Mouse (Mus musculus) left cerebral cortex, adult 11 months (tissue): Measurements from ENCODE around the gene Abcg1.

ENCODE experiments used
- DNase-seq: peaks from one replicate; pipeline ENCODE4 v3.0.0; 2022; ENCODE audit warnings: low spot score

The Abcg1 gene

GRCm38 (mm10) chr17:31079078-31079840 is 21.8 kb downstream of the Abcg1 start:
- DNase-seq: no peak

GRCm38 (mm10) chr17:31082296-31083078 is 25.0 kb downstream of the Abcg1 start:
- no peak for DNase-seq

GRCm38 (mm10) chr17:31085519-31085918 is 28.0 kb downstream of the Abcg1 start:
- no peak for DNase-seq

DNA sequence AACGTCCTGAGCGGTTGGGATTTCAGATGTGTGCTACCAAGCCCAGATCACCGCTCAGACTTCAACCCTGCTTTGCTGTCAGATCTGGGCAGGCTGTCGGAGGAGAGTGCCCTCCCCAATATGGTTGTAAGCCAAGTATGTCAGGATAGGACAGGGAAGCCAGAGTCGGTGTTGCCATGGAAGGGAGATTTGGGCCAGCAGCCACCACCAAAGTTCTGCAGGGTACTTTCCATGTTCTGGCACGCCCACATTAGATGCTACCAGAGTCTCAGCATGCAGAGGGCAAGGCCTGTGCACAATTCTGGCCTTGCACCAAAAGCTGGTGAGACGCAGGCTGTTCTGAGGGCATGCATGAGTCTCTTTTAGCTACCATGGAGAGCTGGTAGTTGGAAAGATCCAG is 28.7 kb downstream of the Abcg1 start:
- no peak for DNase-seq

- DNase-seq: no peak
These were observed 31.2 kb downstream of the Abcg1 start for GRCm38 (mm10) chr17:31088711-31089110.

DNA sequence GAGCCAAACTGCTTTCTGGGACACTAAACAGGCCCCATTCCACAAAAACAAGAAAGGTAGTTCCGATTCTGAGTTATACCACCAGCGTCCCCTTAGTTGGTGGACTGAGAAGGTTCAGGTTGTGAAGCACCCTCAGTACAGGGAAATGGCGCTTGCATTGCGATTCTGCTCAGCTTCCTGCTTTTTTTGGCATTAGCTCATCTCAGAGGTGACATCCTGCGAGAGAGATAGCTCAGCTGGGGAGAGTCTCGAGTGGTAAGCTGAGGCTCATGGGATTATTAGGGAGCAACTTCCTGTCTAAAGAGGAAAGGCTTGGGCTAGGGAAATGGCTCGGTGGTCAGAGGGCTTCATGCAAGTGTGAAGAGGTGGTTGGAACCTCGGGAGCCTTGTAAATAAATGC is 32.4 kb downstream of the Abcg1 start:
- no peak for DNase-seq

- DNase-seq: no peak
These were observed 33.7 kb downstream of the Abcg1 start for GRCm38 (mm10) chr17:31091023-31091735.

- no peak for DNase-seq
These were observed 37.3 kb downstream of the Abcg1 start for GRCm38 (mm10) chr17:31094781-31095180.

GRCm38 (mm10) chr17:31095570-31095969 is 38.1 kb downstream of the Abcg1 start:
- DNase-seq: no peak

GRCm38 (mm10) chr17:31096893-31097292 is 39.4 kb downstream of the Abcg1 start:
- no peak for DNase-seq

DNA sequence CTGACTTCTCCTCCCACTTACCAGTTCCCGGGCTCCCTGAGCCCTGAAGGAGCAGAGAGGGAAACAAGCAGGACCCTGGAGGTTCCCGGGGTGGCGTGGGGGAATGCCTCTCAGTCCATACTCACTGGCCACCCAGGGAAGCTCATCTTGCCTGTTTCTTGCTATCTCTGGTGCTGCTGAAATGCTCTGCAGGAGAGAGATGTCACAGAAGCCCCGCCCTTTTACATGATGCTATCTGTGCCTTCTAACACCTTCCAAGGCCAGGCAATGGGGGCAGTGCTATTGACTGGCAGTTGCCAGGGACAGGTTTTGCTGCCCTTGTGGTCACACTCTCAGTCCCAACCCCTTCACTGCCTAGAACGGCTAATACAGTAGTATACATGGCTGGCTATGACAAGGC is 41.3 kb downstream of the Abcg1 start:
- no peak for DNase-seq

DNA sequence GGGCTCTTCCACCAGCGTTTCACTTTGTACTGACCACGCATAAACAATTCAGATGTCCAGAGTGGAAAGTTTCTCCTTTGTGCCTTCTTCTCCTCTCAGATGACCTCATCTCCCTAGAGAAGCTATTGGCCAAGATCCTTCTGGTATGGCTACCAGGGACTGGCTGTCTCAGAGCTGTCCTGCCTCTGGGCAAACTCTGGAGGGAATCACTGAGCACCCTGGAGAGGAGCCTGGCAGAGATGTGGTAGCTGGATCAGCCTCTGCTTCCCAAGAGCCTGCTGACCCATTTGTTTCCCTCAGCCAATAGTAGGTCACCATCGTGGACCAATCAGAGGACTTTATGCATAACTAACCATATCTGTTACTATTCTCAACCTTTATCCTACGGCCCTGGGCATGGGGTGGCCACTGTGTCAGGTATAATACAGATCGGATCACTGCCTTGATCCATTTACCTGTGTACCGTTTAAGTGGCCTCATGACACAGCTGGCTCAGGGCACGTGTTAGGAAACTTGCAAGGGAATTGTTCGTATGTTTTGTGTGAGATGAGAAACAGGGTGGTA is 45.6 kb downstream of the Abcg1 start:
- DNase-seq: no peak

DNA sequence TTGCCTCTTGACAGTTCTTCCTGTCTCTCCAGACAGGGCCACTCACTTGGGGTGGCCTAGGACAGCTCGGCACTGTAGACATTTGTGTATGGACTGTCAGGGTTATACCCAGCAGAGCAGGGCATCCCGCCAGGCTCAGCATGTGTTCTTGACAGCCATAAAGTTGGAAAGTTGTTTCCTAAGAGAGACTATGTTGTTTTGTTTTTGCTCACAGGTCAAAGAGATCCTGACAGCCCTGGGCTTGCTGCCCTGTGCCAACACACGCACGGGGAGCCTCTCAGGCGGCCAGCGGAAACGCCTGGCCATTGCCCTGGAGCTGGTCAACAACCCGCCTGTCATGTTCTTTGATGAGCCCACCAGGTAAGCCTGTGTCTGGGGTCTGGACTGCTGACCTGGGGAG is 46.3 kb downstream of the Abcg1 start:
- no peak for DNase-seq

- no peak for DNase-seq
These were observed 50.9 kb downstream of the Abcg1 start for GRCm38 (mm10) chr17:31108388-31108787.

DNA sequence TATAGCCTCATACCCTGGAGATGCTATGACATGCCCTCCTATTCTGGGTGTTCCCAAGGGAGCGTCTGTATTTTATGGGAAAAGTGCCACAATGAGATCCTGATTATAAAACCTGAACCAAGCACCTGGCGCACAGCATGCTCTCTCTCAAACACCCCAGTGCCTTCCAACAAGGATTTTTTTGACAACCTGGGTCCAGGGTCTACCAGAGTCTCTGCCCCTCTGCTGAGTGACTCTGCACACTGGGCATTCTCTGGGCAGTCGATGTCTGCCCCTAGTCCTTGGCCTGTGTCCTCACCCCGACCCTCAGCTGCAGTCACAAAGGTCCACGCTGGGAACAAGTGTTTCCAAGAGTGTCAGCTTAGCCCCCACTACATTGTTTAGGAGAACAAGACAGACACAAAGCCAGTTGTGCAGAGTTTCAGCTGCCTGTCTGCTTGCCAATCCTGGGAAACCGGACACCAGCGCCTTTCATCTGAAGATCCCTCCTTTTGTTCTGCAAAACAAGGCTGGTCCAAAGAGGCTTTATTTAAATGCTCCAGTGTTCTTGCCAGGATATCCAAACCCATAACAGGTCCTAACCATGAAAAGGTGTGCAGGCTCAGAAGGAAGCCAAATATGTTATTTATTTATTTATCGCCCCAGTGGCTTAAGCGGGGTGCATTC is 55.8 kb downstream of the Abcg1 start:
- no peak for DNase-seq

DNA sequence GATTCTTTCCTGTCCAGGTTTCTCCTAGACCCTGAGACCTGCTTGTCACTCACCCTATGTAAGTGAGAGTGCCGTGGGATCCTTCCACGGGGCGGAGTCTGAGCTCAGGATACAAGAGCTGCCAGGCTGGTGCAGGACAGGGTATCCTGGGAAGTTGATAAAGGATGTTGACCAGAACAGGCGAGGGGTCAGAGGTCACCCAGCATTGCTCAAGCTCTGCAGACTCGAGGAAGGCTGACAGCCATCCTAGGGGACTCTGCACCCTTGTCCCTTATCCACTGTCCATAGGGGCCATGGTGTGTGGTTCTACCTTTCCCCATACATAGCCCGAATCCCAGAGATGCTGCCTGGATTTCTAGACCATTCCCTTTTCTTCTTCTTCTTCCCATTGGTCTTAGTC is 58.6 kb downstream of the Abcg1 start:
- no peak for DNase-seq

- no peak for DNase-seq
These were observed 60.5 kb downstream of the Abcg1 start for GRCm38 (mm10) chr17:31117946-31118345.

DNA sequence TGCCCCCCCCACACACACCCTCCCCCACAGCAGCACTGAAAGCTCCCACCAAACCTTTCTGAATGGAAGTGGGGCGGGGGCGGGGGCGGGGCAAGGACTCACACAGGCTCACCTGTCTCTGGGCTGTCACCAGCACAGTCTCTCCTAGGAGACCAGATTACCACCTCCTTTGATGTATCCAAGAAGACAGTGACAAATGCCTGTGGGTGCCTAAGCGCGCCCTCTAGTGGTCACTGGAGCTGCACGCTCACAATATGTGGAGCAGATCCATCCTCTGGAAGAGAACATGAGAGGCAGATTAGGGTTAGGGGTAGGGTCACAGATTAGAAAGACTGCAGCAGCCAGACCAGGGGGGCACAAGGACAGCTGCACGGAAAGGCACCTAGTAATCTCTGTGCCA is 62.0 kb downstream of the Abcg1 start:
- peak; percentile 81 for DNase-seq

GRCm38 (mm10) chr17:31121975-31122374 is 64.5 kb downstream of the Abcg1 start:
- no peak for DNase-seq

GRCm38 (mm10) chr17:31125548-31126266 is 68.2 kb downstream of the Abcg1 start:
- no peak for DNase-seq

GRCm38 (mm10) chr17:31128708-31129318 is 71.3 kb downstream of the Abcg1 start:
- DNase-seq: no peak
